Mouse (Mus musculus) inflammation-experienced regulatory T-cells (primary cell): Measurements from ENCODE around the gene Atf1. TPM values are rescaled to one million over a fixed set of nuclear protein-coding genes. Genes with fewer than 3 reads are reported as not detected.

Experiments used
- polyA plus RNA-seq, 2 experiments: library from polyadenylated mRNA; unstranded; fragments of 100-300 nt; shearing (Covaris generic); gene quantifications; one replicate each; pipeline ENCODE4 v1.2.1; 2017

Atf1 gene
- polyA plus RNA-seq = 10 to 100 TPM; 47.5 to 63.5 TPM

DNA sequence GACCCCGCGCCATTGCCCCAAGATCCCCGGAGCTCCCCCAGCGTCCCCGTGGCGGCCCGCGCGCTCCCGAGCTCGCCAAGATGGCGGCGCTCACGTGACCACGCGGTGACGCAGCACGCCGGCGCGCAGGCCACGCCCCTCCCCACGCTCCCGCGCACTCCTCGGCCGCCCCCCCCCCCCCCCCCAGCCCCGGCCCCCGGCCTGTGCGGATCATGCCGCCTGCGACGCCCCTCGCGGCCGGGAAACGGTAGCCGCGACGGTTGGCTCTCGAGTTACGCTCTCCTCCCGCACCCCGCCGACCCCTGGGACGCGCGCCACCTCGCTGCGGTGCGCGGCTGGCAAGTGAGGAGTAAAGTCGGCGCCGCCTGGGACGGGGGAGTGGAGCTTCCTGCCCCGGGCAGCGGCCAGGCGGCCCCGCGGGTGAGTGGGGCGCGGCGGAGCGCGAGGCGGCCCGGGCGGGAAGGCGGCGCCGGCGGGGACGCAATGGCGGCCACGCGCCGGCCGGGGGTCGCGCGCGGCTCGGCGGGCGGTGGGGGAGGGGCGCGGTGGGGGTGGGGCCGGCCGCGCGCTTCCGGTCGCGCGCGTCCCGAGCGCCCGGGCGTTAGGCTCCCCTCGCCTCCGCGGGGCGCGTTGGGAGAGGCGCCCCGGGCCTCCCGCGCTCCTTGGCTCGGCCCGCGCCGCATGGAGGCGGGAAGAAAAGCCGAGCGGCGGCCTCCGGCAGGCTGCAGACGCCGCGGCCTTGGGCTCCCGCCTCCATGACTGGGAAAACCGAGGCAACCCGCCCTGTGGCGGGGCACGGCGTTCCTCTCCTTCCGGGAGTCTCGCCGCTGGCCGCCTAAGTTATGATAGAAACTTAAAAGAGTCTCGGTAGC is at the start of gene Atf1:
Gene Atf1 (plus strand): TSS at position 157 of the 872 bp plus-strand sequence.

DNA sequence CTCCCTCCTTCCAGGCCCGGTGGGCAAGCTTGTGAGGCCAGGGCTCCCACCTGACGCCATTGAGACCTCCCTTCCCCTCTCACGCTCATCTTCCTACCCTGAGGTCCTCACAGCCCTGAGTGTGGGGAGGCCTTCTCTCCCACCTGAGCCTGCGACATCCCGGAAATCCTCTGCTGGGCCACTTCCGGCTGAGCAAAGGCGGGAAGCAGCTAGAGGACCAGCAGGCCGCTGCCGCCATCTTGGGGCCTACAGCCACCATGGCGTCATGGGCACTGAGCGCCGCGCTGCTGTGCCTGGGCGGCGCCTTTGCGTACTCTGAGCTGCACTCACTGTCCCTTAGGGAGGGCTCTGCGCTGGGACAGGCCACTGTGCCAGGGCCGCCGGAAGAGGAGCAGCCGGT is 53.0 kb downstream of the Atf1 start, which contains the start of gene Tmprss12:
Gene Tmprss12 (plus strand): TSS at position 212 of the 400 bp plus-strand sequence.

DNA sequence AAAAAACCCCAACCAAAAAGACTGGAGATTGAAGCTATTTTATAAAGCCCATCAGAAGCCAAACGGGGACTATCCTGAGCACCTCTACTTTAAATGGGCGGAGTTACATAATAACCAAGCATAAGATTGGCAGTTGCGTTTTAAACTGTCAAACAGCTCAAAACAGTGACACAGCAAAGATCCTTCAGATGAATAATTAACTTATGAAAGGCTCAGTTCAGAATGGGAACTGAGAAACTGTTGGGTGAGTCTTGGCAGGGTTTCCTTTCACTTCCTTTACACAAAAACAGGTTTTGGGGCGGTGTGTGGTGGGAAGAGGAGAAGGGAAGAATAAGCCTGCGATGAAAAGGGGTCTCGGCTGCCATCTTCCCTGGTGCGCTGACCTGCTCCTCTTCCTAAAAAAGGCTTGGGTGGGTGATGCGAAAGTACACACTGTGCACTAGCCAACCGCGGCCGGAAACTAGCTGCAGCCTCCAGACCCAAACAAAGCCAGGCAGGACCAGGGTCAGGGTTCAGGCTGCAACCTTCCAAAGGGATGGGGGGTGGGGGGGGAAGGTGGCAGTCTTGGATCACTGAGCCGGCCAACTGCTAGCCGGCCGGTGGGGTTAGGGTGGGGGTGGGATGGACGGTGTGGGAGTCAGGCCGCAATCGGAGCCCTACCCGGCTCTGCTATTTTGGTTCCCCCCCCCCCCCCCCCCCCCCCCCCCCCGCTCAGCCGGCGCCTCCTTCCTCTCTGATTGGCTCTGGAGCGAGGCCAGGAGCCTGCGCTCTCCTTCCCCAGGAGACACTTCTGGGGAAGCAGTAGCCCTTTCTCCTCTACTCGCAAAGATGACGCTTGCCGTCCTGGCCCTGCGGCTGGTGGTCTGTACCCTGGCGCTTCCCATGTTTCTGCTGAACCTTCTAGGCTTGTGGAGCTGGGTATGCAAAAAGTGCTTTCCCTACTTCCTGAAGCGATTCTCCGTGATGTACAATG is 76.7 kb downstream of the Atf1 start, which contains the start of gene Mettl7a1:
Gene Mettl7a1 (plus strand): TSS at position 122 of the 973 bp plus-strand sequence.

Other genes with a start within 250 kb of the Atf1 start
- gene Dip2b, start 189.2 kb upstream of the Atf1 start, polyA plus RNA-seq = 10 to 100 TPM; 23.2 to 25.4 TPM
- 1 to 10 TPM in 1 of 2 experiments, under 1 TPM in 1; 0.11 to 1.0 TPM for gene Tmprss12, start 53.0 kb downstream of the Atf1 start, polyA plus RNA-seq
- 10 to 100 TPM in 1 of 2 experiments, 1 to 10 TPM in 1; 8.0 to 10.4 TPM for gene Mettl7a1, start 76.3 kb downstream of the Atf1 start, polyA plus RNA-seq
- gene Mettl7a3, start 107.1 kb downstream of the Atf1 start, polyA plus RNA-seq = under 1 TPM; 0.11 to 0.82 TPM
- gene Methig1, start 125.3 kb downstream of the Atf1 start, polyA plus RNA-seq = 1 to 10 TPM in 1 of 2 experiments, not detected in 1; 1.9 TPM
- not detected for gene Mettl7a2, start 125.4 kb downstream of the Atf1 start, polyA plus RNA-seq
- under 1 TPM in 1 of 2 experiments, not detected in 1; 0.78 TPM for gene Higd1c, start 136.7 kb downstream of the Atf1 start, polyA plus RNA-seq
- gene Gm5475, start 194.3 kb downstream of the Atf1 start, polyA plus RNA-seq = 1 to 10 TPM in 1 of 2 experiments, under 1 TPM in 1; 0.68 to 2.5 TPM
- gene Slc11a2, start 197.3 kb downstream of the Atf1 start, polyA plus RNA-seq = 10 to 100 TPM; 23.2 to 36.7 TPM
- gene Letmd1, start 241.2 kb downstream of the Atf1 start, polyA plus RNA-seq = 10 to 100 TPM; 38.1 to 40.7 TPM